Mouse (Mus musculus): ENCODE measurements around the gene Gcnt2.

Gcnt2 gene

GRCm38 (mm10) chr13:40859652-40860399 is at the start of gene Gcnt2:
TSS of gene Gcnt2 (plus strand) at chr13:40859754.
- no peak for DNase-seq (ENCODE audit: low spot score)

- DNase-seq (ENCODE audit: low spot score): no peak
Measured at GRCm38 (mm10) chr13:40820617-40821016, 38.9 kb upstream of the Gcnt2 start.

GRCm38 (mm10) chr13:40821911-40822310 is 37.6 kb upstream of the Gcnt2 start:
- no peak for DNase-seq (ENCODE audit: low spot score)

- no peak for DNase-seq (ENCODE audit: low spot score)
Measured at GRCm38 (mm10) chr13:40841146-40841787, 18.3 kb upstream of the Gcnt2 start.

- DNase-seq (ENCODE audit: low spot score): no peak
Measured at GRCm38 (mm10) chr13:40842141-40842540, 17.4 kb upstream of the Gcnt2 start.

GRCm38 (mm10) chr13:40843418-40844067 is 16.0 kb upstream of the Gcnt2 start:
- DNase-seq (ENCODE audit: low spot score): peak; percentile 47

DNA sequence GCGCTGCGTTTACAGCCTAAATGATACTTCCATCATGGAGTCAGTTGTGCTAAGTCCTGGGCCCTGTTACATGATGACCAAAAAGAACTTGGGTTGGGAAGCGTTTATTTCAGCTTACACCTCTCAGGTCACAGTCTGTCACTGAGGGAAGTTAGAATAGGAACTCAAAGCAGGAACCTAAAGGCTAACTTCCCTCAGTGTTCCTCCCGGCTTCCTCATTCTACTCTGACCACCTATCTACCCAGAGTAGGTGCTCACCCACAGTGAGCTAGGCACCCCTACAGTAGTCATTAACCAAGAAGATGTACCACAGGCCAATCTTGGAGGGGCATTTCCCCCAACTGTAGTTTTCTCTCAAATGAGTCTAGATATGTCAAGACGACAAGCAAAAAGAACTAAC is 15.4 kb upstream of the Gcnt2 start:
- no peak for DNase-seq (ENCODE audit: low spot score)

DNA sequence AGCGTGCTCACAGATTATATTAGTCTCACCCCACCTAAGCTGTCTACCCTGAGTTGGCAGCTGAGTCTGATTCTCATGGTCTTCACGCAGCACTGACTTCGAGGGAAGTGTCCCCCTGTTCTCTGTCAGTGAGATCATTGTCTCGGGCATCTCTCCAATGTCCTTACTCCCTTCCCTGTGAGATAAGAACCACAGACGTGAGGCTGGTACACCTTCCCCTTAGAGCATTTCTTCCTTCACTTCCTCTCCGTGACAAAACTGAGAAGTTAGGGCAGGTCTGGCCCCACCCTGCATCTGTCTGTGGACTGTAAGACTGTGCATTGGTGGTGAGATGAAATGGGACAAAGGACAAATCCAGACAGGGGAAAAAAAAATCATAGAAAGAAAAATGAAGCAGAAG is 13.6 kb upstream of the Gcnt2 start:
- no peak for DNase-seq (ENCODE audit: low spot score)

DNA sequence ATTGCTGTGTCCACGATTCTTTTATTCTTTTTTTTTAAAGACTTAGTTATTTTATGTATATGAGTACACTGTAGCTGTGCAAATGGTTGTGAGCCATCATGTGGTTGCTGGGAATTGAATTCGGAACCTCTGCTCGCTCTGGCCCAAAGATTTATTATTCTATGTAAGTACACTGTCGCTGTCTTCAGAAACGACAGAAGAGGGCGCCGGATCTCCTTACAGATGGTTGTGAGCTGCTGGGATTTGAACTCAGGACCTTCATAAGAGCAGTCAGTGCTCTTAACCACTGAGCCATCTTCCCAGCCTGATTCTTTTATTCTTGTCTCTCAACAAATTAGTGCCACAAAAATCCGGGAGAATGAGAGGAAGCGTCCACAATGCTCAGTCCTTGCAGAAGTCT is 13.2 kb upstream of the Gcnt2 start:
- DNase-seq (ENCODE audit: low spot score): no peak

DNA sequence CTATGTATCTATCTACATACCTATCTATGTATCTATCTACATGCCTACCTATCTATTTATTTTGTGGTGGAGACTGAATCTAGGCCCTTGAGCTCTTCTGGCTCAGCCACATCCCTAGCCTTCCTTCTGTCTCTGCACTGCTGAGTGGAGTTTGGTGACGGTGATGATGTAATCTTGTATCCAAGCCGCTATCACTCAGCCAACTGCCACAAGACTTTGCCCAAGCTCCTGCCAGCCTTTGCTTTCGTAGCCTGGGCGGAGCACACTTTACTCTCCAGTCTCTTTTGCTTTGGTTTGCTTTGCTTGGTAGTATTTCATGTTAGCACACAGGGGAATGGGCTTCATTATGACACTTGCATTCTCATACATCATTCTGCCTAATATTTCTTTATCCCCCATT is 11.7 kb upstream of the Gcnt2 start:
- no peak for DNase-seq (ENCODE audit: low spot score)

DNA sequence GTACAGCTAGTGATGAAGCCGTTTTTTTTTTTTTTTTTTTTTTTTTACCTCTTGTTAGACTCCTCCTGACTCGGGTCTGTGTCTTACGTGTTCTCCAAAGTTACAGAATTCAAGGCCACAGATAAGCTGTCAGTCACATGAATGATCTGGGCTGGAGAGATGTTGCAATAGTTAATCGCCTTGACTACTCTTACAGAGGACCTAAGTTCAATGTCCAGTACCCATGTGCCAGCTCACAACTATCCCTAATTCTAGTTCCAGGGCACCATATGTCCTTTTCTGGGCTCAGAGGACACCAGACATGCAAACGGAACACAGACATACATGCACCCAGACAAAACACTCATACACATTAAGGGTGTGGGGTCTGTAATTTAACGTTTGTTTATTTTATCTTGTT is 8.9 kb upstream of the Gcnt2 start:
- no peak for DNase-seq (ENCODE audit: low spot score)

GRCm38 (mm10) chr13:40851281-40851680 is 8.3 kb upstream of the Gcnt2 start:
- no peak for DNase-seq (ENCODE audit: low spot score)

- DNase-seq (ENCODE audit: low spot score): no peak
Measured at GRCm38 (mm10) chr13:40851961-40852360, 7.6 kb upstream of the Gcnt2 start.

DNA sequence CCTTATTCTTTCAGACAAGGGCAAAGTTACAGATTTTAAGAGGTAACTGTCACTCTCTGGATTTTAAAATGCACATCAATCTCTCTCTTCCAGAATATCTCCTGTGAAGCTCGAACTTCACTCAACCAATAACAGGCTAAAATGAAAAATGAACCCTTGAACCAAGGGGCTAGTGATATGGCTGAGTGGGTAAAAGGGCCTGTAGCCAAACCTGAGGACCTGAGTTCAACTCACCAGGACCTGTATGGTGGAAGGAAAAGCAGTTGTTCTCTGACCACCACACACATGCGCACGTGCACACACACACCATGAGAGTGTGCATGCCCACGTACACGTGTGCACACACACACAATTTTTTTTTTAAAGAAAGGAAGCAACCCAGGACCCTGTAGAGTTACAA is 6.8 kb upstream of the Gcnt2 start:
- no peak for DNase-seq (ENCODE audit: low spot score)

- DNase-seq (ENCODE audit: low spot score): no peak
Measured at GRCm38 (mm10) chr13:40853842-40854241, 5.7 kb upstream of the Gcnt2 start.

DNA sequence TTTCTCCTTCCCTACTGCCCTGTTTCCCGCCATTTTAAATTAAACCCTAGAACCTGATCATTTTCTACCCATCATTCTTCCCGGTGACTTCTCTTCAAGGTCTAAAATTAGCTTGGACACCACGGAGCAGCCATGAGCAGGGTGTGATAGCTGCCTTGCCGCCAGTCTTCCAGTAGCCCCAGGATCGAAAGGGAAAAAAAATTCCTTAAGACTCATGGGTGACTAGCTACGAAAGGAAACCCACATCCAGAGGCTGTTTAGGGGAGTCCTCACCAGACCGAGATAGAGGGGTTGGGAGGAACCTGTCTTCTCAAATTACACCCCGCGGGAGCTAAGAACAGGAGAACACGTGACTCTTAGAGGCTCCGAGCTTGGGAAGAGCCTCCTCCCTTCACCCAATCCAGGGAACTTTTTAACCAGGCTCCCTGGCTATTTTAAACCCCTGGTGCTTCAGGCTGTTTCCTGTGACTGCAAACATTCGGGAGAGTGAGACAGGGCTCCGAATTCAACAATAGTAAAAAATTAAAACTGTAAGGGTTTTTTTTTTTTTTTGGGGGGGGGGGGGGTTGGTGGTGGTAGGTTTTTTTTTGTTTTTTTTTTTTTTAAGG is 5.0 kb upstream of the Gcnt2 start:
- DNase-seq (ENCODE audit: low spot score): no peak

- no peak for DNase-seq (ENCODE audit: low spot score)
Measured at GRCm38 (mm10) chr13:40855266-40855665, 4.3 kb upstream of the Gcnt2 start.

- DNase-seq (ENCODE audit: low spot score): no peak
Measured at GRCm38 (mm10) chr13:40856786-40857185, 2.8 kb upstream of the Gcnt2 start.

DNA sequence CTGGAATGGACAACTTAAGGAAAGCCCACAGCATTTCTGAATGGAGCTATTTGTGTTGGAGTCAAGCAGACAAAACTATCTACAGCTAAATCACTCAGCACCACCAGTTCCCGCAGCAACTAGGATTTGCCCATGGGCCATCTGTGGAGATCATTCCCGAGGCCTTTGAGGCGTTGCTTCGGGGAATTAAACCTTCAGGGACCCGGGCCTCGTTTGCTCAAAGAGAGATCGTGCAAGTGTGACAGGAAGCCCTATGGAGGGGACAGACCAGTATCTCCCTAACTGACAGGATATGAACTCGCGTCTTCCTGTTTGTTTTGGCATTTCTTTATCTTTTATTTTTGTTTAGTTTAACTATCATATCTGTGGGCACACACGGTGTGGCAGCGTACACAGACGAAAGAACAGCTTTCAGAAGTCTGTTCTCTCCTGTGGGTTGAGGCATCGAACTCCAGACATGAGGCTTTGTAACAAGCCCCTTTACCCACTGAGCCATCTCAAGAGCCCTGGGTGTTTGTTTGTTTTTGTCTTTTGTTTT is 2.2 kb upstream of the Gcnt2 start:
- DNase-seq (ENCODE audit: low spot score): no peak

DNA sequence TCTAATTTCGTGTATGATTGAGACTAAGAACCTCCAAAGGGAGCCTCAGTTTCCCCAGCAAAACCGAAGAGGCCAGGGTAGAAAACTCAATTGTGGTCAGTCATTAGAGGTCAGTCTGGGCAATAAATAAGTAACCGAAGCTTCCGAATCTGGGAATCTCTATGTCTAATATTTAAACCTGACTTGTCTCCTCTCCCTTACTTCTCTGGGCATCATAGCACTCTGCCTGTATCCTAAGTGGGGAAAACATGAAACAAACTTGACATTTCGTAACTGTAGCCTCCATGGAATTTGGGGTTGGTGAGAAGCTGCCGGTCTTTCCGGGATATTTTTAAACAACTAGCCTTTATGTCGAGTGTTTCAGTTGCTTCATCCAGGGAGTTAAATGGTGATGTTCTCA is 329 bp upstream of the Gcnt2 start:
- DNase-seq (ENCODE audit: low spot score): no peak

DNA sequence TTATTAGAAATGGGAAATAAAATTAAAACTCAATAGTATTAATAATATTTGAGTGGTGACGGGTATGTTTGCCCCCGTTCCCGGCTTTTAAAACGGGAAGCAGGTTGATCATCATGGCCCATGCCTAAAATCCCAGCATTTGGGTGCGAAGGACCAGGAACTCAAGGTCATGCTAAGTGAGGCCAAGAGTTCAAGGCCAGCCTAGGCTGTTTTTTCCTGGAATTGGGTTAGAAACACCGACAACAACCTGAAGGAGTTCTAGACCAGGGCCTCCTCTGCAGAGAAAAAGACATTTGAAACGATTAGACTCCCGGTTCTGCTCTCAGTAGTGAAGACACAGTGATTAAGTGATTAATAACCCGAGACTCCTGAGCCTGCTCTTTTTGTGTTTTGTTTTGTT is 3.5 kb downstream of the Gcnt2 start:
- DNase-seq (ENCODE audit: low spot score): no peak

GRCm38 (mm10) chr13:40868844-40869587 is 9.5 kb downstream of the Gcnt2 start:
- no peak for DNase-seq (ENCODE audit: low spot score)

Measured in left cerebral cortex, adult 11 months (tissue).